Mouse (Mus musculus): ENCODE data around the gene Fstl1.

The Fstl1 gene

DNA sequence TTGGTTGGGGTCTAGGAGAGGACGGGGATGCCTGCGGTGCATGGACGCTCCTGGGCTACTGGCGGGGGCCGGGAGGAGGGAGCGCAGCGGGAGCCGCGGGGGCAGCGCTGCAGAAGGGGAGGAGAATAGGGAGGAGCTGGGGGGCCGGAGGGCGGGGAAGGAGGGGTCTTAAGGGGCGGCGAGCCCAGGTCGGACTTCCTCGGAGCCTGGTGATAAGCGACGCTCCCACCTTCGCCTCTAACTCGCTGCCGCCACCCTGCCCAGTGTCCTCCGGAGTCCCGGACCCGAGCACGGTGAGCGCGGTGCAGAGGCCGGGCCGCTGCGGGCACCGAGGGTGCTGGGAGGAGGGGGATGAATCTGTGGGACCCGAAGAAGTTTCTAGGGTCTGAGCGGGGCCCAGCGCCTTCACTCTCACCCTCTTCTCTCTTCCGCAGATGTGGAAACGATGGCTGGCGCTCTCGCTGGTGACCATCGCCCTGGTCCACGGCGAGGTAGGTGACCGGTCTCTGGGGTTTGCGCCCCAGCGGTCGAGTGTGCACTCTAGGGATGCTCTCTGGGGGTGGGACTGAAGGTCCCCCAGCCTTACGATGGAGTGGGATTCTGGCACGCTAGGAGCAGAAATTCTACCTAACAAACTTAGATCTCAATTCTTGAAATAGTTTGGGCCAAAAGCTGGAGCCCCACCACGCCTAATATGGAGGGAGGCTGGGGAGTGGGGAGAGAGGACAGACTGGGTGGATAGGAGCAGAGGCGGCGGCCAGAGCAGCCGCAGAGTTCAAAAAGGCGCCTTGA is at the start of gene Fstl1:
Fstl1 (plus strand) TSS at position 14 of the 792 bp plus-strand sequence.
- DNase-seq (ENCODE audit: low spot score in 2 of 2), result peak; percentile 59 to 73

GRCm38 (mm10) chr16:37728674-37729073 is 48.0 kb upstream of the Fstl1 start:
- DNase-seq (ENCODE audit: low spot score in 2 of 2), result no peak

- DNase-seq (ENCODE audit: low spot score in 2 of 2), result no peak
These were observed 47.1 kb upstream of the Fstl1 start for GRCm38 (mm10) chr16:37729381-37730150.

DNA sequence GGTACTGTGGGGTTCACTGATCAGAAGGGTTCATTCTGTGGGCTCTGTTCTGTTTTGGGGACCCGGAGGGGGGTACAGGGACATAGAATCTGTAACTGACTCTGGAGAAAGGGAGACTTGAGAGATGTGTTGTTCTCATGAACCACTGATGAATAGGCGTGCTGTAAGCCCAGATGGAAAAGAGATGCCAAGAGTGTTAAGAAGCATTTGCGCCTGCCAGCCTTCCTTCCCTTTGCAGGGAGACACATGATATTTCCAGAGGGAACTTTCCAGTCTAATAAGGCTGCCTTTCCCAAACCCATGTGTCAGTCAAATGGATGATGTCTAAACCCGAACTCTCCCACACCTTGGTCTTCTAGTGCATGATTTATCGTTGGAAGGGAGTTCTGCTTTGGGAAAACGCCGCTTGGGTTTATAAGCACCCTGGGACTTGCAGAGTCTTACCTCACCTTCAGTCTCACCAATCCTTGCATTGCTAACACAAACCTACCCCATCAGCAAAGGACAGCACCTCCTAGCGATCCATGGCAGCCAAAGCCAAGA is 46.3 kb upstream of the Fstl1 start:
- no peak for DNase-seq (ENCODE audit: low spot score in 2 of 2)

DNA sequence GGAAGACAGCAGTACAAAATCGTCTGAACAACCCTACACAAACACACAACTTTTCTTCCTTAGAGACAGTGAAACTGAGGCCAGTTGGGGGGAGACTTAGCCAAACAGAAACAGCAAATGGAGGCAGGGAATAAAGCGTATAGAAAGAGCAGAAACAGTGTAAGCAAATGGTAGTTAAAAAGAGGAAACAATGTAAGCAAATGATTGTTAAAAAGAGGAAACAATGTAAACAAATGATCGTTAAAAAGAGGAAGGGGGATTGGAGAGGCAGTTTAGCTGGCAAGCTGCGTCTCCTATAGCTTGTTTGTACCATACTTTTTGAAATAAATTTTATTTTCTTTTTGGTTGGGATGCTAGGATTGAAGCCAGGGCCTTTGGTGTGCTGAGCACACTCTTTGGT is 45.2 kb upstream of the Fstl1 start:
- no peak for DNase-seq (ENCODE audit: low spot score in 2 of 2)

GRCm38 (mm10) chr16:37732023-37732761 is 44.5 kb upstream of the Fstl1 start:
- DNase-seq (ENCODE audit: low spot score in 2 of 2), result no peak

DNA sequence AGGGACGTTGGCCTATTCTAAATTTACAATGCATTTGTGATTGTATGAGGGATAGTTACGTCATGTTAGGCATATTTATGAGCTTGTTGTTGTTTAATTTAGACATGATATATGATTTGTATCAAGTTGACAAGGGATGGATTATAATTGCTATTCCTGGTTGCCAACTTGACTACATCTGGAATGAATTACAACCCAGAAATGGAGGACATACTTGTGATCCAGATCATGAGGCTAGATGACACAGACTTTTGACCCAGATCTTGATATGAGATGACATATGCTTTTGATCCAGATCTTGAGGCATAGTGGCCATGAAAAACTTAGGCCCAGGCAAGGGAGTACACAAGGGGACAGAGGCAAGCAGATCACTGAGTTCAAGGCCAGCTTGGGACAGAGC is 36.6 kb upstream of the Fstl1 start:
- no peak for DNase-seq (ENCODE audit: low spot score in 2 of 2)

GRCm38 (mm10) chr16:37742266-37742665 is 34.4 kb upstream of the Fstl1 start:
- no peak for DNase-seq (ENCODE audit: low spot score in 2 of 2)

- no peak for DNase-seq (ENCODE audit: low spot score in 2 of 2)
These were observed 23.8 kb upstream of the Fstl1 start for GRCm38 (mm10) chr16:37752876-37753275.

GRCm38 (mm10) chr16:37753809-37754208 is 22.9 kb upstream of the Fstl1 start:
- DNase-seq (ENCODE audit: low spot score in 2 of 2), result no peak

GRCm38 (mm10) chr16:37754483-37754882 is 22.2 kb upstream of the Fstl1 start:
- no peak for DNase-seq (ENCODE audit: low spot score in 2 of 2)

GRCm38 (mm10) chr16:37757223-37757622 is 19.4 kb upstream of the Fstl1 start:
- no peak for DNase-seq (ENCODE audit: low spot score in 2 of 2)

DNA sequence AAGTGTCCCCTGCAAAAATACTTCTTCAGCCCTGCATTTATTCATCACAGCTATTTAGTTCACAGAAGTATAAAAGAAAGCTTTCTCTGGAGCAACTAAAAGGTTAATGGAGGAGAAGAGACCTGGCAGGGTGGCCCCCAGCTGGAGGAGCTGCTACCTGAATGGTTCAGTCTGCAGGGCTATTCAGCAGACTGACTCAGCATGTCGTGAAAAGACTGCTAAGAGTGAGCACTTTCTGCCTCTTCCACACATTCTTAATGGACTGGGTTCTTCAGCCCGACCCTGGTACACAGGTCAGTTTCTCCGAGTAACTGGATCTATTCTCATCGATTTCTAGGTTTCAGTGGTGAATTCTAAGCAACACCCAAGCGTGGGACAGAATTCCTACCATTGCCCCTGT is 12.9 kb upstream of the Fstl1 start:
- DNase-seq (ENCODE audit: low spot score in 2 of 2), result no peak

GRCm38 (mm10) chr16:37776166-37776859 is 360 bp upstream of the Fstl1 start:
- DNase-seq (ENCODE audit: low spot score in 2 of 2), result no peak

- DNase-seq (ENCODE audit: low spot score in 2 of 2), result no peak
These were observed 1.3 kb downstream of the Fstl1 start for GRCm38 (mm10) chr16:37777796-37778475.

- no peak for DNase-seq (ENCODE audit: low spot score in 2 of 2)
These were observed 1.9 kb downstream of the Fstl1 start for GRCm38 (mm10) chr16:37778529-37778928.

- DNase-seq (ENCODE audit: low spot score in 2 of 2), result no peak
These were observed 3.1 kb downstream of the Fstl1 start for GRCm38 (mm10) chr16:37779651-37780280.

DNA sequence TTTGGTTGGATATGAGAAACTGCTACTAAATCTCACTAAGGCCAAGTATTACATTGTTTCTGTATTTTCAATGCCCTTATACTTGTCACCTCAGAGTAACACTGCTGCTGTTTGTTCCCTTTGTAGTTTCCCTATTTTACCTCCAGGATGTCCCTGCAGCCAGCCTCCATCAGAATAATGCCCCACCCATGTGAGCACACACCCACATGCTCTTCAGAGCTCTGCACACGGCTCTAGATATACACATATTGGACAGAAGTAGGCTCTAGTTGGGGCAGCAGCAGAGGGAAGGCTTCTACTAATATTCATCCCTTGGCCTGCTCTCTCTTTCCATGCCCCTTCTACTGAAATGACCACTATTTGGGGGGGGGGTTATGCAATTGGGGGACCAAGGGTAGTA is 3.7 kb downstream of the Fstl1 start:
- no peak for DNase-seq (ENCODE audit: low spot score in 2 of 2)

DNA sequence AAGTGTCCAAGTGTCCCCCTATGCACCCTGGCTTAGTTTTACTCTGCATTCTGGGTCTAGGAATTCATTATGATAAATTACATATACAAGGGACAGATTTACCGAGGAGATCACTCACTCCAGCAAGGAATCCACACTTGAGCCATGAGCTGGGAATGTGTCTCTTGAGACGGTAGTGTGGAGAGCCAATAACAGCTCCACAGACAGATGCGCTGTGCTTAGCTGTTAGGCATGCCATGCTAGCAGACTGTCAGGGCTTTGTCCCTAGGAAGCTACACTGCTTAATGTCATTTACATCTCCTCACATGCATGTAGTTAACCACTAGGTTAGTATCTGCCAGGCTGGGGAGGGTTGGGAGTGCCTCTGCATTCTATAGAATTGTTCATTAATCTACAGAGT is 4.2 kb downstream of the Fstl1 start:
- no peak for DNase-seq (ENCODE audit: low spot score in 2 of 2)

GRCm38 (mm10) chr16:37784526-37784925 is 7.9 kb downstream of the Fstl1 start:
- no peak for DNase-seq (ENCODE audit: low spot score in 2 of 2)
